In genomic region chr14:11883142-11883921, GRCm38 (mm10) we compare ENCODE assay signal across 8 mouse cellular contexts.
DNase-seq lines count a peak whose midpoint lies in the region; ATAC-seq lines count a peak whose summit lies in the region.

No protein-coding gene starts in this region.

- DNase-seq in neural tube, embryonic 11.5 days (ENCODE audit: low spot score), result peak; percentile 36
- no peak for DNase-seq in neural tube, embryonic 10.5 days (ENCODE audit: extremely low spot score, low spot score)
- DNase-seq in heart, postnatal 10 days, result peak; percentile 65 to 72
- DNase-seq in adrenal gland, adult 2 months, result no peak
- no peak for DNase-seq in liver, embryonic 11.5 days (ENCODE audit: low spot score)
- no peak for DNase-seq in urinary bladder, postnatal 25 days (ENCODE audit: low spot score)

- peaks cover 9% of the 10 kb centered on the region for H3K4me1 ChIP-seq in neural tube, embryonic 11.5 days (ENCODE audit: control insufficient read depth, insufficient read depth, low read length)
- peaks cover 15% of the 10 kb centered on the region for H3K4me1 ChIP-seq in forebrain, embryonic 13.5 days
- peaks cover 54% of the 10 kb centered on the region for H3K4me1 ChIP-seq in limb, embryonic 13.5 days
- H3K4me1 ChIP-seq in liver, embryonic 11.5 days (replicated peaks; ENCODE audit: control insufficient read depth, insufficient read depth, low read length), result 0 out of 2 replicates have a peak, but pooled peaks cover 4% of the 10 kb centered on the region

- intact Hi-C loops in heart, postnatal 10 days (cut with DNase I), result loop anchor here (5.0 kb wide), 3 partner anchors 174 to 331 kb away; partner anchors contain the start of gene Ptprg

- H3K4me3 ChIP-seq in neural tube, embryonic 11.5 days (ENCODE audit: low read depth, low read length), result no peak overlapping the region
- no peak overlapping the region for H3K4me3 ChIP-seq in forebrain, embryonic 13.5 days
- H3K4me3 ChIP-seq in limb, embryonic 13.5 days, result no peak overlapping the region
- no peak overlapping the region for H3K4me3 ChIP-seq in liver, embryonic 11.5 days (ENCODE audit: low read depth, low read length)

- H3K4me2 ChIP-seq in neural tube, embryonic 11.5 days (ENCODE audit: low read depth), result no peak overlapping the region; the same call in 1 of the 2 replicates
- no peak overlapping the region for H3K4me2 ChIP-seq in forebrain, embryonic 13.5 days
- peak overlapping the region; percentile 27; the same call in 1 of the 2 replicates for H3K4me2 ChIP-seq in limb, embryonic 13.5 days (replicated peaks)
- H3K4me2 ChIP-seq in liver, embryonic 11.5 days, result no peak overlapping the region

- H3K9me3 ChIP-seq in neural tube, embryonic 11.5 days (ENCODE audit: control insufficient read depth, low read length), result no peaks in the 10 kb centered on the region
- no peaks in the 10 kb centered on the region for H3K9me3 ChIP-seq in forebrain, embryonic 13.5 days (replicated peaks)
- H3K9me3 ChIP-seq in limb, embryonic 13.5 days, result no peaks in the 10 kb centered on the region
- no peaks in the 10 kb centered on the region for H3K9me3 ChIP-seq in liver, embryonic 11.5 days (ENCODE audit: control insufficient read depth, low read length)

- ATAC-seq in neural tube, embryonic 11.5 days (ENCODE audit: insufficient read depth, low FRiP score, low TSS enrichment), result peak; percentile 53
- peak; percentile 41; the same call in 1 of the 2 replicates for ATAC-seq in forebrain, embryonic 13.5 days
- 0 out of 2 replicates have a peak, but pooled peaks have one; percentile 38 for ATAC-seq in limb, embryonic 13.5 days (ENCODE audit: low FRiP score, low read depth)
- ATAC-seq in liver, embryonic 11.5 days (replicated peaks; ENCODE audit: low FRiP score), result no peak

- no peak overlapping the region for H3K9ac ChIP-seq in neural tube, embryonic 11.5 days (ENCODE audit: low read length)
- H3K9ac ChIP-seq in forebrain, embryonic 13.5 days, result 0 out of 2 replicates have a peak overlapping the region, but pooled peaks have one; percentile 14
- H3K9ac ChIP-seq in limb, embryonic 13.5 days, result peak overlapping the region; percentile 15; the same call in 1 of the 2 replicates
- no peak overlapping the region for H3K9ac ChIP-seq in liver, embryonic 11.5 days (ENCODE audit: low read depth, low read length)

- no peaks in the 10 kb centered on the region for H3K36me3 ChIP-seq in neural tube, embryonic 11.5 days (ENCODE audit: control insufficient read depth, insufficient read depth, low read length)
- no peaks in the 10 kb centered on the region for H3K36me3 ChIP-seq in forebrain, embryonic 13.5 days (ENCODE audit: poor library complexity, severe bottlenecking)
- H3K36me3 ChIP-seq in limb, embryonic 13.5 days, result no peaks in the 10 kb centered on the region
- no peaks in the 10 kb centered on the region for H3K36me3 ChIP-seq in liver, embryonic 11.5 days (ENCODE audit: control insufficient read depth, insufficient read depth, low read length)

- 22% methylated on average over 10 of the region's 10 CpGs for WGBS in neural tube, embryonic 11.5 days
- WGBS in forebrain, embryonic 13.5 days, result 20% methylated on average over 10 of the region's 10 CpGs
- 21% methylated on average over 10 of the region's 10 CpGs for WGBS in limb, embryonic 13.5 days
- WGBS in liver, embryonic 11.5 days, result 37% methylated on average over 10 of the region's 10 CpGs

- no peak overlapping the region for H3K27ac ChIP-seq in neural tube, embryonic 11.5 days (ENCODE audit: low read depth, low read length)
- H3K27ac ChIP-seq in forebrain, embryonic 13.5 days, result no peak overlapping the region; the same call in 1 of the 2 replicates
- H3K27ac ChIP-seq in limb, embryonic 13.5 days, result peak overlapping the region; percentile 33; the same call in 1 of the 2 replicates
- H3K27ac ChIP-seq in liver, embryonic 11.5 days (ENCODE audit: low read depth, low read length), result no peak overlapping the region

- H3K27me3 ChIP-seq in neural tube, embryonic 11.5 days (ENCODE audit: control insufficient read depth, insufficient read depth, low read length), result no peaks in the 10 kb centered on the region
- no peaks in the 10 kb centered on the region for H3K27me3 ChIP-seq in forebrain, embryonic 13.5 days
- H3K27me3 ChIP-seq in limb, embryonic 13.5 days, result no peaks in the 10 kb centered on the region
- no peaks in the 10 kb centered on the region for H3K27me3 ChIP-seq in liver, embryonic 11.5 days (replicated peaks; ENCODE audit: control insufficient read depth, insufficient read depth, low read length)

Comparison
In these comparisons a context has a peak if more than half of its experiments do, and no peak if none do; other contexts are left out.
1. DNase-seq: peak in neural tube, embryonic 11.5 days (single experiment) and heart, postnatal 10 days (2 of 2); none in neural tube, embryonic 10.5 days (single experiment), adrenal gland, adult 2 months (single experiment), liver, embryonic 11.5 days (single experiment) and urinary bladder, postnatal 25 days (single experiment).
2. H3K9ac ChIP-seq: peak in forebrain, embryonic 13.5 days (single experiment) and limb, embryonic 13.5 days (single experiment); none in neural tube, embryonic 11.5 days (single experiment) and liver, embryonic 11.5 days (single experiment).